In genomic region chr19:26846017-26846285, GRCm38 (mm10) we compare ENCODE assay signal across 8 mouse cellular contexts. TPM values are rescaled to one million over a fixed set of nuclear protein-coding genes. Genes with fewer than 3 reads are reported as not detected.
DNase-seq lines count a peak whose midpoint lies in the region; ATAC-seq and TF ChIP-seq lines count a peak whose summit lies in the region.

No protein-coding gene starts in this region.

- H3K4me1 ChIP-seq in kidney, embryonic 14.5 days (ENCODE audit: control insufficient read depth, insufficient read depth, low read length) = peaks cover 17% of the 10 kb centered on the region; the same call in 1 of the 2 replicates
- peaks cover 7% of the 10 kb centered on the region for H3K4me1 ChIP-seq in embryonic facial prominence, embryonic 12.5 days
- 0 out of 2 replicates have a peak, but pooled peaks cover 9% of the 10 kb centered on the region for H3K4me1 ChIP-seq in intestine, embryonic 14.5 days (replicated peaks; ENCODE audit: control insufficient read depth, insufficient read depth, low read length)
- peaks cover 6% of the 10 kb centered on the region; the same call in 1 of the 2 replicates for H3K4me1 ChIP-seq in midbrain, postnatal 0 days (ENCODE audit: insufficient read depth, low read length)

- no peak for TF ChIP-seq CTCF in midbrain, postnatal 0 days (IDR thresholded peaks at IDR 0.05)

- H3K27ac ChIP-seq in kidney, embryonic 14.5 days (ENCODE audit: low read depth, low read length) = peak overlapping the region; percentile 96; the same call in 1 of the 2 replicates
- H3K27ac ChIP-seq in embryonic facial prominence, embryonic 12.5 days = peak overlapping the region; percentile 87
- H3K27ac ChIP-seq in intestine, embryonic 14.5 days (ENCODE audit: low read depth) = peak overlapping the region; percentile 86; the same call in 1 of the 2 replicates
- H3K27ac ChIP-seq in midbrain, postnatal 0 days (ENCODE audit: low read depth, low read length) = peak overlapping the region; percentile 84

- whole genome bisulfite sequencing in kidney, embryonic 14.5 days = 0% methylated on average over 1 of the region's 1 CpGs
- 4% methylated on average over 1 of the region's 1 CpGs for WGBS in embryonic facial prominence, embryonic 12.5 days
- 5% methylated on average over 1 of the region's 1 CpGs for WGBS in intestine, embryonic 14.5 days
- 0% methylated on average over 1 of the region's 1 CpGs for WGBS in midbrain, postnatal 0 days

- H3K4me3 ChIP-seq in kidney, embryonic 14.5 days (ENCODE audit: low read length) = peak overlapping the region; percentile 52
- peak overlapping the region; percentile 42 for H3K4me3 ChIP-seq in embryonic facial prominence, embryonic 12.5 days
- peak overlapping the region; percentile 45 for H3K4me3 ChIP-seq in intestine, embryonic 14.5 days (ENCODE audit: low read depth, low read length)
- peak overlapping the region; percentile 32 for H3K4me3 ChIP-seq in midbrain, postnatal 0 days (ENCODE audit: low read depth, low read length)

- H3K9ac ChIP-seq in kidney, embryonic 14.5 days (ENCODE audit: low read depth, low read length) = peak overlapping the region; percentile 68
- H3K9ac ChIP-seq in embryonic facial prominence, embryonic 12.5 days = peak overlapping the region; percentile 54
- peak overlapping the region; percentile 43 for H3K9ac ChIP-seq in intestine, embryonic 14.5 days (ENCODE audit: low read length)
- H3K9ac ChIP-seq in midbrain, postnatal 0 days (replicated peaks; ENCODE audit: low read length, poor library complexity, severe bottlenecking) = peak overlapping the region; percentile 25

- no peaks in the 10 kb centered on the region for H3K27me3 ChIP-seq in kidney, embryonic 14.5 days (ENCODE audit: control insufficient read depth, insufficient read depth, low read length)
- H3K27me3 ChIP-seq in embryonic facial prominence, embryonic 12.5 days = no peaks in the 10 kb centered on the region
- no peaks in the 10 kb centered on the region for H3K27me3 ChIP-seq in intestine, embryonic 14.5 days (replicated peaks; ENCODE audit: control insufficient read depth, insufficient read depth, low read length)
- no peaks in the 10 kb centered on the region for H3K27me3 ChIP-seq in midbrain, postnatal 0 days (ENCODE audit: insufficient read depth, low read length)

- no peaks in the 10 kb centered on the region for H3K9me3 ChIP-seq in kidney, embryonic 14.5 days (ENCODE audit: control insufficient read depth, low read length)
- no peaks in the 10 kb centered on the region for H3K9me3 ChIP-seq in embryonic facial prominence, embryonic 12.5 days
- 0 out of 2 replicates have a peak, but pooled peaks cover 2% of the 10 kb centered on the region for H3K9me3 ChIP-seq in intestine, embryonic 14.5 days (ENCODE audit: control insufficient read depth, low read length)
- no peaks in the 10 kb centered on the region for H3K9me3 ChIP-seq in midbrain, postnatal 0 days (ENCODE audit: low read length)

- ATAC-seq in kidney, embryonic 14.5 days (ENCODE audit: low FRiP score, low TSS enrichment) = no peak
- ATAC-seq in embryonic facial prominence, embryonic 12.5 days (ENCODE audit: insufficient number of reproducible peaks, insufficient read depth, low FRiP score, low TSS enrichment) = no peak
- no peak for ATAC-seq in intestine, embryonic 14.5 days (replicated peaks; ENCODE audit: low FRiP score, low TSS enrichment, low read depth)
- peak; percentile 12; the same call in 1 of the 2 replicates for ATAC-seq in midbrain, postnatal 0 days (ENCODE audit: low FRiP score)

- no peak for DNase-seq in kidney, adult 9 months
- no peak for DNase-seq in intestine, embryonic 14.5 days (ENCODE audit: low spot score)
- no peak for DNase-seq in midbrain, postnatal 0 days (ENCODE audit: low spot score)
- DNase-seq in right cerebral cortex, postnatal 14 days = no peak
- DNase-seq in left cerebral cortex, adult 8-10 months (ENCODE audit: low spot score in 2 of 2) = no peak
- DNase-seq in adrenal gland, adult 8-10 months = no peak

- no peaks in the 10 kb centered on the region for H3K36me3 ChIP-seq in kidney, embryonic 14.5 days (ENCODE audit: control insufficient read depth, insufficient read depth, low read length)
- H3K36me3 ChIP-seq in embryonic facial prominence, embryonic 12.5 days = no peaks in the 10 kb centered on the region
- H3K36me3 ChIP-seq in intestine, embryonic 14.5 days (ENCODE audit: control insufficient read depth, insufficient read depth, low read length) = no peaks in the 10 kb centered on the region
- H3K36me3 ChIP-seq in midbrain, postnatal 0 days (ENCODE audit: insufficient read depth, low read length) = no peaks in the 10 kb centered on the region

- H3K4me2 ChIP-seq in kidney, embryonic 14.5 days (replicated peaks; ENCODE audit: low read depth, low read length) = peak overlapping the region; percentile 61
- peak overlapping the region; percentile 54 for H3K4me2 ChIP-seq in embryonic facial prominence, embryonic 12.5 days (replicated peaks)
- peak overlapping the region; percentile 57 for H3K4me2 ChIP-seq in intestine, embryonic 14.5 days (ENCODE audit: low read length)
- H3K4me2 ChIP-seq in midbrain, postnatal 0 days (ENCODE audit: low read depth, low read length, poor library complexity, severe bottlenecking) = peak overlapping the region; percentile 42

RNA-seq across cellular contexts. Expression of gene Gm815, which starts 39.7 kb away (rescaled TPM):
- not detected in 2 replicates for polyA plus RNA-seq in kidney, embryonic 14.5 days (2014; fragmentation: Nextera tagmentation; extraction: Ambion mirVana)
- polyA plus RNA-seq in embryonic facial prominence, embryonic 12.5 days (2016; fragmentation: Nextera tagmentation; extraction: Ambion mirVana) = not detected in 2 replicates
- not detected in 2 replicates for polyA plus RNA-seq in intestine, embryonic 14.5 days (2014; fragmentation: Nextera tagmentation; extraction: Ambion mirVana)
- not detected in 2 replicates for total RNA-seq in midbrain, postnatal 0 days (2014; rRNA removed)
- not detected in 2 replicates for polyA plus RNA-seq in midbrain, postnatal 0 days (2015; fragmentation: Nextera tagmentation; extraction: Ambion mirVana)
- not detected for total RNA-seq in left cerebral cortex, adult 8-10 months (2022)
- total RNA-seq in adrenal gland, adult 8-10 months (2022) = not detected
